Mouse (Mus musculus) brain, embryonic 14.5 days (tissue): ENCODE measurements around the gene 1700017N19Rik. TPM values are rescaled to one million over a fixed set of nuclear protein-coding genes. Genes with fewer than 3 reads are reported as not detected.
"Not testable (repeated sequence)": the region's sequence is repeated elsewhere in the genome, so short reads cannot be mapped to it uniquely, and the experiment has no call there.

ENCODE experiments used
- DNase-seq: peaks from one replicate; pipeline ENCODE4 v3.0.0-alpha.2; 2011; ENCODE audit warnings: low read depth
- CTCF ChIP-seq: fragments of 200-500 bp; IDR thresholded peaks from 2 replicates; pipeline ENCODE4 v1.5.1; 2012; ENCODE audit warnings: inconsistent platforms, mild to moderate bottlenecking, moderate library complexity, borderline replicate concordance; ENCODE audit not compliant: insufficient read depth, insufficient read length; ENCODE audit errors: extremely low read depth
- POLR2A ChIP-seq: fragments of 200-500 bp; IDR thresholded peaks from 2 replicates; pipeline ENCODE4 v1.6.1; 2012; ENCODE audit warnings: mild to moderate bottlenecking, inconsistent platforms, borderline replicate concordance; ENCODE audit not compliant: poor library complexity, insufficient read depth, insufficient read length, severe bottlenecking; ENCODE audit errors: extremely low read depth
- polyA plus RNA-seq: library from polyadenylated mRNA; depleted of rRNA; stranded (reverse); fragments of >200 nt; gene quantifications from 2 replicates; pipeline ENCODE4 v1.2.3, GENCODE M21; 2012; rRNA removed

The 1700017N19Rik gene
- not detected in 2 replicates for polyA plus RNA-seq

GRCm38 (mm10) chr10:100590323-100590722 is at the start of gene 1700017N19Rik, which contains the start of gene 4930430F08Rik:
Gene 1700017N19Rik, plus strand, starts transcription at chr10:100590484.
Gene 4930430F08Rik, minus strand, starts transcription at chr10:100590423.
- TF ChIP-seq POLR2A (no peak), CTCF (no peak)
- no peak for DNase-seq

GRCm38 (mm10) chr10:100556566-100557175 is 33.6 kb upstream of the 1700017N19Rik start:
- DNase-seq: peak; percentile 39

GRCm38 (mm10) chr10:100560194-100560883 is 29.9 kb upstream of the 1700017N19Rik start:
- DNase-seq: not testable (repeated sequence)

More at GRCm38 (mm10) chr10:100556566-100557175, 33.6 kb upstream of the 1700017N19Rik start:
- TF ChIP-seq POLR2A: no peak

- DNase-seq: no peak
- TF ChIP-seq CTCF (no peak), POLR2A (no peak)
Measured at GRCm38 (mm10) chr10:100564112-100564511, 26.2 kb upstream of the 1700017N19Rik start.

- TF ChIP-seq CTCF (no peak), POLR2A (no peak)
- DNase-seq: no peak
Measured at GRCm38 (mm10) chr10:100571707-100572106, 18.6 kb upstream of the 1700017N19Rik start.

- DNase-seq: no peak
- no peak for TF ChIP-seq POLR2A
- no peak for TF ChIP-seq CTCF
Measured at GRCm38 (mm10) chr10:100574505-100575149, 15.7 kb upstream of the 1700017N19Rik start.

GRCm38 (mm10) chr10:100575294-100575693 is 15.0 kb upstream of the 1700017N19Rik start:
- TF ChIP-seq CTCF: no peak
- no peak for TF ChIP-seq POLR2A
- no peak for DNase-seq

GRCm38 (mm10) chr10:100584178-100584577 is 6.1 kb upstream of the 1700017N19Rik start:
- TF ChIP-seq POLR2A: no peak
- TF ChIP-seq CTCF: no peak
- DNase-seq: no peak

- DNase-seq: no peak
- TF ChIP-seq CTCF (no peak), POLR2A (no peak)
Measured at GRCm38 (mm10) chr10:100588524-100588923, 1.8 kb upstream of the 1700017N19Rik start.

GRCm38 (mm10) chr10:100588932-100589388 is 1.3 kb upstream of the 1700017N19Rik start:
- peak; percentile 62; the same call in 1 of the 2 replicates for TF ChIP-seq POLR2A
- TF ChIP-seq CTCF: no peak
- peak; percentile 97 for DNase-seq

- TF ChIP-seq POLR2A: no peak
- TF ChIP-seq CTCF: no peak
- DNase-seq: no peak
Measured at GRCm38 (mm10) chr10:100598339-100598738, 8.1 kb downstream of the 1700017N19Rik start.

- TF ChIP-seq CTCF: no peak
- no peak for TF ChIP-seq POLR2A
- peak; percentile 43 for DNase-seq
Measured at GRCm38 (mm10) chr10:100603511-100603910, 13.2 kb downstream of the 1700017N19Rik start.

GRCm38 (mm10) chr10:100604254-100604653 is 14.0 kb downstream of the 1700017N19Rik start:
- TF ChIP-seq CTCF: peak; percentile 48; the same call in 1 of the 2 replicates
- no peak for TF ChIP-seq POLR2A
- peak; percentile 78 for DNase-seq

GRCm38 (mm10) chr10:100617233-100617903 is 27.1 kb downstream of the 1700017N19Rik start:
- TF ChIP-seq POLR2A (no peak), CTCF (no peak)
- peak; percentile 80 for DNase-seq
